Mouse (Mus musculus): ENCODE measurements around the gene Sirt4. TPM values are rescaled to one million over a fixed set of nuclear protein-coding genes. Genes with fewer than 3 reads are reported as not detected.

Gene Sirt4
- total RNA-seq, 4 experiments from 2014 or later = 24.6 to 53.8 (median 41.2) TPM

GRCm38 (mm10) chr5:115434853-115435754 is 49.4 kb downstream of the Sirt4 start:
- DNase-seq = no peak

- DNase-seq = no peak
These were observed 50.2 kb downstream of the Sirt4 start for GRCm38 (mm10) chr5:115434280-115434852.

- no peak for DNase-seq
These were observed 51.3 kb downstream of the Sirt4 start for GRCm38 (mm10) chr5:115433191-115433590.

- no peak for DNase-seq
These were observed 52.1 kb downstream of the Sirt4 start for GRCm38 (mm10) chr5:115432395-115432794.

GRCm38 (mm10) chr5:115431898-115432259 is 52.6 kb downstream of the Sirt4 start:
- no peak for DNase-seq

- no peak for DNase-seq
These were observed 53.2 kb downstream of the Sirt4 start for GRCm38 (mm10) chr5:115431061-115431897.

GRCm38 (mm10) chr5:115430187-115430960 is 54.2 kb downstream of the Sirt4 start:
- DNase-seq = no peak

GRCm38 (mm10) chr5:115429359-115430186 is 55.0 kb downstream of the Sirt4 start, which contains the start of gene Msi1:
Gene Msi1 (plus strand): TSS chr5:115429599.
- DNase-seq = no peak

- no peak for DNase-seq
These were observed 55.6 kb downstream of the Sirt4 start for GRCm38 (mm10) chr5:115428831-115429358.

Other genes with a start within 250 kb of the Sirt4 start
- 10 to 100 TPM; 75.9 to 87.9 (median 84.9) TPM for gene Pop5, start 248.9 kb downstream of the Sirt4 start, total RNA-seq (2022)
- 100 to 1,000 TPM; 218 to 258 (median 235) TPM for gene Rnf10, start 211.8 kb downstream of the Sirt4 start, total RNA-seq (2022)
- gene Coq5, start 205.1 kb downstream of the Sirt4 start, total RNA-seq (2022) = 10 to 100 TPM; 50.3 to 63.7 (median 60.1) TPM
- 100 to 1,000 TPM; 140 to 233 (median 156) TPM for gene Dynll1, start 183.7 kb downstream of the Sirt4 start, total RNA-seq (2022)
- 10 to 100 TPM; 68.1 to 89.3 (median 75.9) TPM for gene Srsf9, start 157.5 kb downstream of the Sirt4 start, total RNA-seq (2022)
- gene Gatc, start 143.5 kb downstream of the Sirt4 start, total RNA-seq (2022) = 10 to 100 TPM; 21.5 to 24.6 (median 23.1) TPM
- 10 to 100 TPM; 37.4 to 58.7 (median 46.8) TPM for gene Triap1, start 143.5 kb downstream of the Sirt4 start, total RNA-seq (2022)
- gene Cox6a1, start 135.7 kb downstream of the Sirt4 start, total RNA-seq (2022) = 1,000 to 10,000 TPM in 2 of 4 experiments, 100 to 1,000 TPM in 2; 703 to 1,239 (median 893) TPM
- 10 to 100 TPM; 17.5 to 27.3 (median 21.7) TPM for gene Msi1, start 55.1 kb downstream of the Sirt4 start, total RNA-seq (2022)
- gene Pla2g1b, start 18.5 kb downstream of the Sirt4 start, total RNA-seq (2022) = under 1 TPM in 1 of 4 experiments, not detected in 3; 0.93 TPM
- 10 to 100 TPM; 32.1 to 64.5 (median 44.8) TPM for gene Pxn, start 22.0 kb upstream of the Sirt4 start, total RNA-seq (2022)
- gene Rplp0, start 74.7 kb upstream of the Sirt4 start, total RNA-seq (2022) = 100 to 1,000 TPM; 682 to 769 (median 720) TPM
- gene Gcn1l1, start 80.5 kb upstream of the Sirt4 start, total RNA-seq (2022) = 10 to 100 TPM; 69.2 to 98.2 (median 77.7) TPM
- 10 to 100 TPM; 58.8 to 70.3 (median 60.6) TPM for gene Rab35, start 147.2 kb upstream of the Sirt4 start, total RNA-seq (2022)
- gene Bicdl1, start 246.9 kb upstream of the Sirt4 start, total RNA-seq (2022) = 10 to 100 TPM; 11.1 to 18.1 (median 14.6) TPM